Mouse (Mus musculus) intestine, postnatal 0 days (tissue): ENCODE measurements around the gene Efcab14. TPM values are rescaled to one million over a fixed set of nuclear protein-coding genes. Genes with fewer than 3 reads are reported as not detected.

ENCODE experiments used
- ATAC-seq: fragments of 200-750 bp; cut with Nextera tagmentation; 2 replicates; pipeline ENCODE4 v1.8.0; 2017; ENCODE audit warnings: mild to moderate bottlenecking, moderate TSS enrichment, moderate library complexity
- H3K27ac ChIP-seq: fragments of 300-500 bp; sonication (generic); 2 replicates; pipeline ENCODE4 v1.5.1; 2014; ENCODE audit warnings: mild to moderate bottlenecking, low read depth, low read length, moderate library complexity
- H3K27me3 ChIP-seq: fragments of 300-500 bp; sonication (generic); replicated peaks from 2 replicates; pipeline ENCODE4 v1.6.1; 2014; ENCODE audit warnings: low read length, mixed read lengths; ENCODE audit not compliant: control insufficient read depth, insufficient read depth
- H3K36me3 ChIP-seq: fragments of 300-500 bp; sonication (generic); 2 replicates; pipeline ENCODE4 v1.6.1; 2014; ENCODE audit warnings: mild to moderate bottlenecking, moderate library complexity; ENCODE audit not compliant: control insufficient read depth, insufficient read depth
- H3K4me1 ChIP-seq: fragments of 300-500 bp; sonication (generic); replicated peaks from 2 replicates; pipeline ENCODE4 v1.6.1; 2014; ENCODE audit warnings: antibody characterized with exemption, low read length, mixed read lengths; ENCODE audit not compliant: control insufficient read depth, insufficient read depth
- H3K4me2 ChIP-seq: fragments of 300-500 bp; sonication (generic); replicated peaks from 2 replicates; pipeline ENCODE4 v1.6.1; 2014; ENCODE audit warnings: low read depth, mild to moderate bottlenecking, moderate library complexity
- H3K4me3 ChIP-seq: fragments of 300-500 bp; sonication (generic); 2 replicates; pipeline ENCODE4 v1.5.1; 2014; ENCODE audit warnings: low read depth, low read length
- H3K9ac ChIP-seq: fragments of 300-500 bp; sonication (generic); 2 replicates; pipeline ENCODE4 v1.6.1; 2014; ENCODE audit warnings: mild to moderate bottlenecking, low read depth, low read length
- H3K9me3 ChIP-seq: fragments of 300-500 bp; sonication (generic); 2 replicates; pipeline ENCODE4 v1.6.1; 2016; ENCODE audit warnings: mixed run types; ENCODE audit not compliant: control insufficient read depth
- CTCF ChIP-seq: sonication (generic); IDR thresholded peaks from 2 replicates; pipeline ENCODE4 v1.5.1; 2016; ENCODE audit warnings: low read depth, mild to moderate bottlenecking, control low read depth, antibody characterized with exemption, moderate library complexity
- WGBS: fragments of 180-500 bp; shearing (Covaris S2); extraction: QIAGEN DNeasy Blood & Tissue Kit; methylation state at CpG from one replicate; pipeline ENCODE4 v1.1.7; 2014; 5-methylcytosine and 5-hydroxymethylcytosine counted together
- polyA plus RNA-seq: library from polyadenylated mRNA; unstranded; fragments of >200 nt; fragmentation: Nextera tagmentation; extraction: Ambion mirVana; gene quantifications from 2 replicates; pipeline ENCODE4 v1.2.1, GENCODE M21; 2015

Efcab14 gene
- polyA plus RNA-seq, 1 experiment from 2014 or later = 35.0 TPM

- H3K9ac ChIP-seq = no peak overlapping the region
- WGBS = 40% methylated on average over 4 of the region's 4 CpGs
- peak overlapping the region; percentile 68 for H3K27ac ChIP-seq
- no peaks in the 10 kb centered on the region for H3K27me3 ChIP-seq
- TF ChIP-seq CTCF = no peak
- peaks cover 37% of the 10 kb centered on the region for H3K36me3 ChIP-seq
- H3K4me1 ChIP-seq = peaks cover 10% of the 10 kb centered on the region; the same call in 1 of the 2 replicates
- H3K4me3 ChIP-seq = no peak overlapping the region
- peak; percentile 82 for ATAC-seq
- H3K9me3 ChIP-seq = no peaks in the 10 kb centered on the region
- no peak overlapping the region for H3K4me2 ChIP-seq
Observed at GRCm38 (mm10) chr4:115743096-115743495, 5.6 kb downstream of the Efcab14 start.

GRCm38 (mm10) chr4:115748181-115748580 lies 10.6 kb downstream of the Efcab14 start:
- H3K4me2 ChIP-seq = no peak overlapping the region
- peak; percentile 61; the same call in 1 of the 2 replicates for ATAC-seq
- no peaks in the 10 kb centered on the region for H3K9me3 ChIP-seq
- no peaks in the 10 kb centered on the region for H3K27me3 ChIP-seq
- 32% methylated on average over 1 of the region's 1 CpGs for whole genome bisulfite sequencing
- H3K27ac ChIP-seq = peak overlapping the region; percentile 8; the same call in 1 of the 2 replicates
- H3K4me3 ChIP-seq = no peak overlapping the region
- no peak overlapping the region for H3K9ac ChIP-seq
- H3K36me3 ChIP-seq = peaks cover 28% of the 10 kb centered on the region; the same call in 1 of the 2 replicates
- H3K4me1 ChIP-seq = no peaks in the 10 kb centered on the region
- TF ChIP-seq CTCF = no peak

- Histone ChIP-seq H3K9ac (no peak overlapping the region), H3K36me3 (peaks cover 34% of the 10 kb centered on the region), H3K4me3 (no peak overlapping the region), H3K27me3 (no peaks in the 10 kb centered on the region), H3K9me3 (no peaks in the 10 kb centered on the region), H3K4me1 (no peaks in the 10 kb centered on the region), H3K27ac (0 out of 2 replicates have a peak overlapping the region, but pooled peaks have one; percentile 17), H3K4me2 (no peak overlapping the region)
- WGBS = 47% methylated on average over 1 of the region's 1 CpGs
- 0 out of 2 replicates have a peak, but pooled peaks have one; percentile 13 for TF ChIP-seq CTCF
- ATAC-seq = peak; percentile 68
Observed at GRCm38 (mm10) chr4:115749336-115749735, 11.8 kb downstream of the Efcab14 start.

- Histone ChIP-seq H3K36me3 (peaks cover 18% of the 10 kb centered on the region), H3K4me2 (no peak overlapping the region), H3K9me3 (no peaks in the 10 kb centered on the region), H3K9ac (no peak overlapping the region), H3K27me3 (no peaks in the 10 kb centered on the region), H3K4me3 (no peak overlapping the region), H3K27ac (no peak overlapping the region), H3K4me1 (no peaks in the 10 kb centered on the region)
- ATAC-seq = no peak
- TF ChIP-seq CTCF = no peak
- 94% methylated on average over 3 of the region's 3 CpGs for WGBS
Observed at GRCm38 (mm10) chr4:115754101-115754500, 16.6 kb downstream of the Efcab14 start.

GRCm38 (mm10) chr4:115754851-115755250 lies 17.3 kb downstream of the Efcab14 start:
- 90% methylated on average over 1 of the region's 1 CpGs for WGBS
- no peaks in the 10 kb centered on the region for H3K27me3 ChIP-seq
- no peak overlapping the region for H3K27ac ChIP-seq
- no peak for ATAC-seq
- H3K9me3 ChIP-seq = no peaks in the 10 kb centered on the region
- no peaks in the 10 kb centered on the region for H3K4me1 ChIP-seq
- TF ChIP-seq CTCF = peak; percentile 47
- H3K4me2 ChIP-seq = no peak overlapping the region
- peaks cover 22% of the 10 kb centered on the region for H3K36me3 ChIP-seq
- H3K4me3 ChIP-seq = no peak overlapping the region
- H3K9ac ChIP-seq = no peak overlapping the region

GRCm38 (mm10) chr4:115761206-115761605 lies 23.7 kb downstream of the Efcab14 start:
- Histone ChIP-seq H3K9me3 (no peaks in the 10 kb centered on the region), H3K4me3 (no peak overlapping the region), H3K4me1 (no peaks in the 10 kb centered on the region), H3K27me3 (no peaks in the 10 kb centered on the region), H3K27ac (no peak overlapping the region), H3K4me2 (no peak overlapping the region), H3K36me3 (peaks cover 47% of the 10 kb centered on the region), H3K9ac (no peak overlapping the region)
- TF ChIP-seq CTCF = no peak
- ATAC-seq = no peak
- 71% methylated on average over 3 of the region's 3 CpGs for WGBS

- Histone ChIP-seq H3K4me1 (no peaks in the 10 kb centered on the region), H3K27me3 (no peaks in the 10 kb centered on the region), H3K4me3 (no peak overlapping the region), H3K4me2 (no peak overlapping the region), H3K9me3 (no peaks in the 10 kb centered on the region), H3K27ac (no peak overlapping the region), H3K9ac (no peak overlapping the region), H3K36me3 (peaks cover 46% of the 10 kb centered on the region)
- WGBS = 93% methylated on average over 11 of the region's 11 CpGs
- TF ChIP-seq CTCF = no peak
- no peak for ATAC-seq
Observed at GRCm38 (mm10) chr4:115764581-115764980, 27.0 kb downstream of the Efcab14 start.
